Mouse (Mus musculus) thymus, adult 2 months (tissue): Measurements from ENCODE around the gene Dlx2. TPM values are rescaled to one million over a fixed set of nuclear protein-coding genes. Genes with fewer than 3 reads are reported as not detected.

Experiments used
- DNase-seq: peaks from one replicate; pipeline ENCODE4 v3.0.0; 2021
- H3K27ac ChIP-seq: fragments of 200-500 bp; 2 replicates; pipeline ENCODE4 v1.5.1; 2012; ENCODE audit warnings: low read length, control low read depth; ENCODE audit not compliant: control insufficient read depth, insufficient read depth
- H3K27me3 ChIP-seq: fragments of 200-500 bp; 2 replicates; pipeline ENCODE4 v1.6.1; 2012; ENCODE audit warnings: mild to moderate bottlenecking, low read length, moderate library complexity, mixed read lengths; ENCODE audit not compliant: control insufficient read depth, insufficient read depth
- H3K36me3 ChIP-seq: fragments of 200-500 bp; 2 replicates; pipeline ENCODE4 v1.6.1; 2012; ENCODE audit warnings: mild to moderate bottlenecking, low read length, moderate library complexity; ENCODE audit not compliant: control insufficient read depth, insufficient read depth
- H3K4me1 ChIP-seq: fragments of 200-500 bp; replicated peaks from 2 replicates; pipeline ENCODE4 v1.6.1; 2012; ENCODE audit warnings: low read length; ENCODE audit not compliant: control insufficient read depth, insufficient read depth
- H3K4me3 ChIP-seq: fragments of 200-500 bp; 2 replicates; pipeline ENCODE4 v1.5.1; 2012; ENCODE audit warnings: mild to moderate bottlenecking, low read length, control low read depth, moderate library complexity; ENCODE audit not compliant: control insufficient read depth, insufficient read depth
- CTCF ChIP-seq: fragments of 200-500 bp; IDR thresholded peaks from 2 replicates; pipeline ENCODE4 v1.5.1; 2012; ENCODE audit warnings: mild to moderate bottlenecking, control low read depth, low read length, moderate library complexity, borderline replicate concordance; ENCODE audit not compliant: control insufficient read depth, poor library complexity, insufficient read depth; ENCODE audit errors: extremely low read depth
- POLR2A ChIP-seq: fragments of 200-500 bp; IDR thresholded peaks from 2 replicates; pipeline ENCODE4 v1.6.1; 2012; ENCODE audit warnings: mild to moderate bottlenecking, low read length, control low read depth, moderate library complexity; ENCODE audit not compliant: control insufficient read depth, poor library complexity, insufficient read depth; ENCODE audit errors: extremely low read depth
- WGBS: fragments of 180-500 bp; shearing (Covaris S2); methylation state at CpG from one replicate; pipeline ENCODE4 v1.1.7; 2018; 5-methylcytosine and 5-hydroxymethylcytosine counted together
- polyA plus RNA-seq: library from polyadenylated mRNA; depleted of rRNA; stranded (reverse); fragments of >200 nt; gene quantifications from 2 replicates; pipeline ENCODE4 v1.2.3, GENCODE M21; 2012

The Dlx2 gene
- polyA plus RNA-seq, 1 experiment: 0.12 TPM

GRCm38 (mm10) chr2:71573736-71574135, 27.2 kb upstream of the Dlx2 start:
- no peak overlapping the region for H3K27ac ChIP-seq
- no peak overlapping the region for H3K4me3 ChIP-seq
- no peak for DNase-seq
- no peaks in the 10 kb centered on the region for H3K4me1 ChIP-seq
- H3K36me3 ChIP-seq: no peaks in the 10 kb centered on the region
- H3K27me3 ChIP-seq: no peaks in the 10 kb centered on the region
- 40% methylated on average over 4 of the region's 4 CpGs for WGBS
- TF ChIP-seq CTCF (no peak), POLR2A (no peak)

- TF ChIP-seq POLR2A (no peak), CTCF (no peak)
- 85% methylated on average over 9 of the region's 9 CpGs for WGBS
- DNase-seq: no peak
Measured at GRCm38 (mm10) chr2:71566466-71566865, 19.9 kb upstream of the Dlx2 start.

GRCm38 (mm10) chr2:71556071-71556470, 9.5 kb upstream of the Dlx2 start:
- no peak overlapping the region for H3K4me3 ChIP-seq
- TF ChIP-seq POLR2A: no peak
- TF ChIP-seq CTCF: no peak
- H3K36me3 ChIP-seq: no peaks in the 10 kb centered on the region
- WGBS: 72% methylated on average over 5 of the region's 5 CpGs
- H3K27me3 ChIP-seq: peaks cover 11% of the 10 kb centered on the region; the same call in 1 of the 2 replicates
- no peak overlapping the region for H3K27ac ChIP-seq
- H3K4me1 ChIP-seq: no peaks in the 10 kb centered on the region
- DNase-seq: no peak

More at GRCm38 (mm10) chr2:71566466-71566865, 19.9 kb upstream of the Dlx2 start:
- Histone ChIP-seq H3K36me3 (no peaks in the 10 kb centered on the region), H3K27ac (no peak overlapping the region), H3K4me3 (no peak overlapping the region), H3K4me1 (no peaks in the 10 kb centered on the region), H3K27me3 (no peaks in the 10 kb centered on the region)

- TF ChIP-seq POLR2A: no peak
- no peak for TF ChIP-seq CTCF
- H3K27ac ChIP-seq: no peak overlapping the region
- H3K36me3 ChIP-seq: no peaks in the 10 kb centered on the region
- H3K4me3 ChIP-seq: no peak overlapping the region
- peaks cover 2% of the 10 kb centered on the region for H3K4me1 ChIP-seq
- DNase-seq: no peak
- H3K27me3 ChIP-seq: peaks cover 22% of the 10 kb centered on the region
- 1% methylated on average over 17 of the region's 18 CpGs for whole genome bisulfite sequencing
Measured at GRCm38 (mm10) chr2:71551704-71552103, 5.2 kb upstream of the Dlx2 start.

GRCm38 (mm10) chr2:71550330-71550729, 3.8 kb upstream of the Dlx2 start:
- Histone ChIP-seq H3K4me3 (no peak overlapping the region), H3K27me3 (peaks cover 35% of the 10 kb centered on the region), H3K27ac (no peak overlapping the region), H3K36me3 (no peaks in the 10 kb centered on the region), H3K4me1 (peaks cover 16% of the 10 kb centered on the region)
- DNase-seq: no peak
- no peak for TF ChIP-seq POLR2A
- no peak for TF ChIP-seq CTCF
- 35% methylated on average over 3 of the region's 3 CpGs for WGBS

GRCm38 (mm10) chr2:71547829-71548228, 1.3 kb upstream of the Dlx2 start:
- Histone ChIP-seq H3K4me1 (peaks cover 18% of the 10 kb centered on the region), H3K36me3 (no peaks in the 10 kb centered on the region), H3K4me3 (no peak overlapping the region), H3K27me3 (peaks cover 50% of the 10 kb centered on the region), H3K27ac (no peak overlapping the region)
- peak; percentile 75 for DNase-seq
- TF ChIP-seq POLR2A: no peak
- peak; percentile 80; the same call in 1 of the 2 replicates for TF ChIP-seq CTCF
- WGBS: 4% methylated on average over 8 of the region's 8 CpGs
